Mouse (Mus musculus): ENCODE results near the gene Trim32.

The Trim32 gene

DNA sequence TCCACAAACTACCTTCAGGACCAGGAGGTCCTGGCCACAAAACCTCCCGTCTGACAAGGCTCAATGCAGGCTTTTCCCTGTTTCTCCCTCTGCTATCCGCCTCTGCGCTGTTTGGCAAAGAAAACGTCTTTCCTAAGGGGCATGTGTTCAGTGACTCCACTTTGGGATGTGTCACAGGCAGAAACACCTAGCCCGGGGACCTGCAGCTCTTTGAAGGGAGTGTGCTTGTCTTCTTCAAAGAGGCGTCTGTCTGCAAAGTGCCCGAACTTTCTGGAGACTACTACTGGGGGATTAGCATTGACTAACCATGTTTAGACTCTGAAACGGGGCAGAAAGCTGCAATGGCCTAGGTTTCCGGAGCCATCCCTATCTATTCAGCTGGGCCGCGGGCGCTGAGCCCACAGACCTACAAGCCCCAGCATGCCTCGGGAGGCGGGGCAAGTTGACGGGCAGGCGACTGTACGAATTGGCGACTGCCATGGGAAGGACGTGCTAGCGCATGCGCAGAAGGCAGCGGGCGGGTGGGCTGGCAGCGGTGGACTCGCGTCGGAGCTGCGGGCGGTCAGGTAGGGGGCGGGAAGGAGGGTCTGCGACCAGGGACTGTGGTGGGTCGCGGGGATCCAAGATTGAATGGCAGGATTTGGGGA lies at the start of gene Trim32:
Gene Trim32 (plus strand): TSS at position 483 of the 647 bp plus-strand sequence.
- peak; percentile 100 for DNase-seq (ENCODE audit: low spot score)

DNA sequence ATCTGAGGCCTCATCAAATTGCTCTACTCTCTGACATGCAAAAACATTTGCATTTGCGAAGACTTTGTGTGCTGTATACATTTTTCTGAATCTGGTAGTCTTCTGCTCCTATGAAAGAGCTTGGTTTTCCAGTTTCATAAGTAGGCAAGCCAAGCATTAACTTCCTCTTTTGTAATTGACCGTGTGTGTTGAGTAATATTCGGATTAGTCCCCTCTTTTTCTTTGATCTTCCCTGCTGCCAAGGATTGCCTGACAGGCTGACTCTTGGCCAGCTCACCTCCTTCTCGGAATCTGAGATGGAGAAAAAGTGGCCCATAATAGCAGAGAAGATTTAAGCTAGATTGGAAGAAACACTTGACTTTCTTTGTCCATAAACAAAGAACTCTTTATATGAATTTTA lies 39.3 kb upstream of the Trim32 start:
- DNase-seq (ENCODE audit: low spot score), result no peak

DNA sequence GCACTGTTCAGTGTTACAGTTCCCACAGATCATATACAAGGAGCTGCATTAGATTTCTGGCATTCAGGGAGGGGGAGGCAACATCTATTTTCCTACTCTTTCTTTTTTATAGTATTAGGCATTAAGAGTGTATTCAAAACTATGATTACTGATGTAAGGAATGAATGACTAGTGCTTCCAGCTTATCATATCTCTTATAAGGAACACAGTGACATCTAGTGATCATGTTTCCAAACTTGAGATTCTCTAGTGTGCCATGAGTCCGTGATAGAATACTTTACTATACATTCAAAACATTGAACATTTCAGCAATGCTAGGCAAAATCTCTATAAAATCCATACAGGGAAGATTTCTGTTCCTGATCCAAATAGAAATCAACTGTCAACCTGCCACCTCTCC lies 24.5 kb upstream of the Trim32 start:
- DNase-seq (ENCODE audit: low spot score), result no peak

- no peak for DNase-seq (ENCODE audit: low spot score)
Measured at GRCm38 (mm10) chr4:65586947-65587346, 17.8 kb upstream of the Trim32 start.

DNA sequence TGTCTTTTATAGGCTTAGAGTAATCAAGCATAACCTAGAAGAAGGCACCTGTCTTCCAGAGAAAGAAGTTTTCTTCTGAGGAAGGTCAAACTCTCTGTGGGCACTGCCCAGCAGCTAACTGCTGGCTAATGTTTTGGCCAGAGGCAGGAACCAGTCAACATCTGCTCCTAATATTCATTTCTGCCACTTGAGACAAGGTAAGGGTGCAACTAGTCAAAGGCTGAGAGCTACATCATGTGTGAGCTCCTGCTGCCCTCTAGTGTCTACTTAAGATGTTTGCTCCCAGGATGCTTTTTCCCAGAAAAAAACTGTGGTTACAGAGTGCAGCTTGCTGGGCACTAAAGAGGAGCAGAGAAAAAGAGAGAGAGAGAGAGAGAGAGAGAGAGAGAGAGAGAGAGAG lies 15.0 kb upstream of the Trim32 start:
- no peak for DNase-seq (ENCODE audit: low spot score)

DNA sequence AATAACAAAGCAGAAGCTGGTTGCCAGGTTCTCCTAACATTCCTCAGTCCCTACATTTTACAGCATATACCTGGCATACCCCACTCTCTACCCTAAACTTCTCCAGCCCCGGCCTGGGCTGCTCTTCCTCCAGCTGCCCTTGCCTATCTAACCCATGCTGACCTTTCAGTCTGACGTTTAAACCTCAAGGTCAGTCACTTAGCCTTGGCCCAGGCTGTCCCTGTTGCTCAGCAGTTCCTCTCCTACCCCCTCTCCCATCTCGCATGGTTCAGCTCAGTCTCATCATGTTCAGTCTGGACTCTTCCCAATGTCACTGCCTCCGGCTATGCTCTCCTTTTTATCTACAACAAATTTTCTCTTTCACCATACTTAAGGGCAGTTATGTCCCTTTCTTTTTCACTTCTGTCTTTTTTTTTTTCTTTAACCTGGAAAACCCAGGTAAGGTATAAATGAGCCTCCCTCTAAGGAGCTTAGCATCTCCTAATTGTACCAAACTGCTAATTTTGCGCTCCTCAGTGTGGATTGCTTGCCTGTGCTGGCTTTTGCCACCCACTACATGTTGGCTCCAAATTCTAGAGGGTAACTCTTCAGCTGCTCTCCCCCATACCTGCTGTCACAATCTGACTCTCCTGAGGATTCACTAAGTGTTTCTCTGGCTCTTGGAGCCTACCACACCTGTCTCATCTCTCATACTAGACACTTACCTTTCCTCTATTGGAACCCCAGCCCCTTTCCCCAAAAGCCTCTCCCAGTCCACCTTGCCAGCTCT lies 10.0 kb upstream of the Trim32 start:
- no peak for DNase-seq (ENCODE audit: low spot score)

- DNase-seq (ENCODE audit: low spot score), result no peak
Measured at GRCm38 (mm10) chr4:65605151-65605702, 441 bp downstream of the Trim32 start.

DNA sequence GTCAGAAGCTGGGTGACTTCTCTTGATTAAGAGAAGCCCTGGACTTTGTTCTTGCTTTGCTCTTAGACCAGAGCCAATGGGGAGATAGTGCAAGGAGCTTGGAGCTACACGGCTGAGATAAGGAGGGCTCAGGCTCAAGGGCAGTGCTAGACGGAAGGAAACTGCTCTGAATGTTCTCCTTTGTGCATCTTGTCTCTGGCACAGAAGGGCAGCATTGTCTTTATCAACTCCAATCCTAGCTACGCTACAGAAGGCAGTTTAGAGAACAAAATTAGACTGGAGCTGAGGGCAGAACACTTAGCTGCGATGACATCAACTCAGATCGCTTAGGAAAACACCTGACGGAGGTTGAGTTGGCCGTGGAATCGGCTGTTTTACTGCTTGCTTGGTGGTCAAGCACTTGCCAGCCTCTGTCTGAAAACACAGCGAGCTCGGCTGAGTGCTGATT lies 2.4 kb downstream of the Trim32 start:
- peak; percentile 48 for DNase-seq (ENCODE audit: low spot score)

DNA sequence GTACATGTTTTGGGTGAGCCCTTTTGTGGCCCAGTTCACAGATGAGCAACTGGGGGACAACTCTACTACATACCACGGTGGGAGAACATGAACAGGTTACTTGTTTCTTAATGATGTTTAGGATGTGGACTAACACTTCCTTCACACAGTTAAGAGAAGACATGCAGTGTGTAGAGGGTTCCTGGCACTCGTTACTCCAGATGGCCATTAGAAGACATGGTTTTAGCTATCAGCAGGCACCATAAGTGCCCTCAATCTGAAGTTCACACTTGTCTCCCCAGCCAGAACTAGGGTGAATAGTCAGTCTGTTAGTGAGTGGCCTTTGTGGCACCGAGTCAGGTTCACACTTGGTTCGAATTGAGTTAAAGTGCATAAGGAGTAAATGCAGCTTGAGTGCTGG lies 3.3 kb downstream of the Trim32 start:
- DNase-seq (ENCODE audit: low spot score), result no peak

- no peak for DNase-seq (ENCODE audit: low spot score)
Measured at GRCm38 (mm10) chr4:65610329-65610728, 5.5 kb downstream of the Trim32 start.

GRCm38 (mm10) chr4:65610896-65611295 lies 6.1 kb downstream of the Trim32 start:
- DNase-seq (ENCODE audit: low spot score), result no peak

GRCm38 (mm10) chr4:65613135-65613534 lies 8.3 kb downstream of the Trim32 start:
- no peak for DNase-seq (ENCODE audit: low spot score)

GRCm38 (mm10) chr4:65620125-65620524 lies 15.3 kb downstream of the Trim32 start:
- no peak for DNase-seq (ENCODE audit: low spot score)

DNA sequence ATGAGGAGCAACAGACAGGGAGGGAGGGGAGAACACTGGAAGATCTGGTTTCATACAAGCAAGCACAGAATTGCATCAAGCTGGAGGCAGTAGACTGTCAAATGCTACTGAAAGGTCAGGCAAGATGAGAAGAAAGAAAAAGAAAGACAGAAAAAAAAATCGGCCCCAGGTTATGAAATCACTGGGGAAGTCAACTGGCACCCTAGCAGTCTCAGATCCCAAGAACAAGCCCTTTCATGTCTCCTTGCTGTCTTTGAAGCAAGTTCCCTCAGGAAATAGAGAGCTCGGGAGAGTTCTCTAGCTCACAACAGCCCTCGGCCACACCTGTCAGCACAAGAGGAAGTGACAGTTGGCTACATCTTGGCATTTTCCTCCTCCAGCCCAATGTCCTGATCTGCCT lies 33.4 kb downstream of the Trim32 start:
- no peak for DNase-seq (ENCODE audit: low spot score)

- DNase-seq (ENCODE audit: low spot score), result no peak
Measured at GRCm38 (mm10) chr4:65642611-65643010, 37.8 kb downstream of the Trim32 start.

DNA sequence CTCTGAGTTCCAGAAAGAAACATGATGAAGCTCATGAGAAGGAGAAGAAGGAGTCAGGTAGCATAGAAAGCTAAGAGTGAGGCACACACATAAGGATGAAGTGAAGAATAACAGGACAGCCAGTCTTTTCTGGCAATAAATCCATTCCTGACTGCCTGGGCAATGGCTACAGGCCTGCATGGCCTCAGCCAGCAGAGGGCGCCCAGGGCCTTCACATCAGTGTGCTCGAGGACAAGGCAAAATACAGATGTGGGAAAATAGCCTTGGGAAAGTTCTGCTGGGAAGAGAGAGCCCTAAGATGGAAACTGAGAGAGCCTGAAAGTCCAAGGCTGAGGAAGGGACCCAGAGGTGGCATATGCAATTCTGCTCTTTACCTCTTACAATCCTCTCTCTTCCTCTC lies 49.9 kb downstream of the Trim32 start:
- peak; percentile 90 for DNase-seq (ENCODE audit: low spot score)

DNA sequence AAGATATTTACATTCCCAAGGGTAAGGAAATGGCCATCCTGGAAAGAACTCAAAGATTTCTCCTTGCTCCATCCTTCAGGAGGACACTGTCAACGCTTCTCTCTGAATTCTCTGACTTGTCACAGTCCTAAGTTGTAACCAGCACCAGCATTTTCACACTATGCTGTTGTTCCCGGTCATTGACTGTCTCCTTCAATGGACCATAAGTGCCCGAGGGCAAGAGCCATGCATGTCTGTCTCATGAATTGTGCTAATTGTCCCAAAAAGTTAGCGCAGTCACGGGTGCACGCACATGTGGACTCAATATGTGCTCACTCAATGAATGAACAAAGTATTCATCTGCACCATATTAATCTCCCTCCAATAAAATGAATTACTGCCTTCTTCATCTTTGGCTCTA lies 58.4 kb downstream of the Trim32 start:
- DNase-seq (ENCODE audit: low spot score), result no peak
